Mouse (Mus musculus): Measurements from ENCODE around the gene Tubgcp2.

DNA sequence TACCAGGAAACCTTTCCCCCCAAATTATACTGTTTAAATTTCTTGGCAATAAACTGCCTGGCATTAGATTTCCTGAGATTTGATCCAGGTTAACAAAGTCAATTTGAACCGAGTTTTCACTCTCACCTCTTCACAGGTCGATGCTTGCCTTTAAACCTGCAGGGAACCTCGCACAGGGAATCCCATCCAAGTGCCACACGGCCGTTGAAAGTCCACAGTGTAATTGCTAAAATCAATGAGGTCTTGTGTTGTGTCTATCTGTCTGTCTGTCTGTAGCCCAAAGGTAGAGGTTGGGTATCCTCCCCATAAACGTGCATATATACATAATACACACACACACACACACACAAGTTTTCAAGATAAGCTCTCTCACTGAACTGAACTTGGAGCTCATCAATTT lies 30.9 kb upstream of the Tubgcp2 start:
- TF ChIP-seq CTCF (IDR thresholded peaks at IDR 0.05; ENCODE audit: extremely low read depth, insufficient read depth, low read length) (no peak), POLR2A (IDR thresholded peaks at IDR 0.05; ENCODE audit: extremely low read depth, insufficient read depth, low read length) (no peak)

Data from cortical plate, adult 2 months (tissue).